Mouse (Mus musculus): ENCODE results near the gene Gm20388. TPM values are rescaled to one million over a fixed set of nuclear protein-coding genes. Genes with fewer than 3 reads are reported as not detected.

The Gm20388 gene
- total RNA-seq, 2 experiments from 2014 or later = 6.8 to 7.8 TPM

GRCm38 (mm10) chr8:121607661-121608060, 1697.0 kb downstream of the Gm20388 start:
- intact Hi-C loops (cut with DNase I) = loop anchor here (5.0 kb wide), 1 partner anchor 65 kb away; no protein-coding TSS in a partner anchor

GRCm38 (mm10) chr8:121609251-121609650, 1698.6 kb downstream of the Gm20388 start:
- intact Hi-C loops (cut with DNase I) = loop anchor here (5.0 kb wide), 1 partner anchor 63 kb away; no protein-coding TSS in a partner anchor
- DNase-seq = no peak

More at GRCm38 (mm10) chr8:121607661-121608060, 1697.0 kb downstream of the Gm20388 start:
- DNase-seq = no peak

- DNase-seq = no peak
- intact Hi-C loops (cut with DNase I) = loop anchor here (5.0 kb wide), 1 partner anchor 62 kb away; no protein-coding TSS in a partner anchor
These were observed 1699.3 kb downstream of the Gm20388 start for GRCm38 (mm10) chr8:121609916-121610315.

- no peak for DNase-seq
- intact Hi-C loops (cut with DNase I) = no loop called here
These were observed 1702.8 kb downstream of the Gm20388 start for GRCm38 (mm10) chr8:121613419-121613818.

- peak in 1 of 2 experiments; percentile 61 for DNase-seq
- intact Hi-C loops (cut with DNase I) = no loop called here
These were observed 1708.9 kb downstream of the Gm20388 start for GRCm38 (mm10) chr8:121619401-121619995.

GRCm38 (mm10) chr8:121620801-121621516, 1710.3 kb downstream of the Gm20388 start:
- intact Hi-C loops (cut with DNase I) = no loop called here
- DNase-seq = no peak

- intact Hi-C loops (cut with DNase I) = no loop called here
- no peak for DNase-seq
These were observed 1711.2 kb downstream of the Gm20388 start for GRCm38 (mm10) chr8:121621879-121622278.

GRCm38 (mm10) chr8:121623043-121623442, 1712.4 kb downstream of the Gm20388 start:
- intact Hi-C loops (cut with DNase I) = no loop called here
- no peak for DNase-seq

GRCm38 (mm10) chr8:121628681-121629080, 1718.0 kb downstream of the Gm20388 start:
- DNase-seq = no peak
- intact Hi-C loops (cut with DNase I) = no loop called here

- no peak for DNase-seq
- intact Hi-C loops (cut with DNase I) = no loop called here
These were observed 1721.0 kb downstream of the Gm20388 start for GRCm38 (mm10) chr8:121631645-121632071.

GRCm38 (mm10) chr8:121632401-121632800, 1721.8 kb downstream of the Gm20388 start:
- intact Hi-C loops (cut with DNase I) = no loop called here
- DNase-seq = no peak

GRCm38 (mm10) chr8:121635534-121635933, 1724.9 kb downstream of the Gm20388 start:
- intact Hi-C loops (cut with DNase I) = no loop called here
- no peak for DNase-seq

- intact Hi-C loops (cut with DNase I) = no loop called here
- no peak for DNase-seq
These were observed 1725.5 kb downstream of the Gm20388 start for GRCm38 (mm10) chr8:121636180-121636579.

GRCm38 (mm10) chr8:121642804-121643203, 1732.2 kb downstream of the Gm20388 start:
- no peak for DNase-seq
- intact Hi-C loops (cut with DNase I) = no loop called here

- intact Hi-C loops (cut with DNase I) = no loop called here
- no peak for DNase-seq
These were observed 1732.7 kb downstream of the Gm20388 start for GRCm38 (mm10) chr8:121643384-121643783.

GRCm38 (mm10) chr8:121647511-121648215, 1737.0 kb downstream of the Gm20388 start:
- intact Hi-C loops (cut with DNase I) = no loop called here
- no peak for DNase-seq

GRCm38 (mm10) chr8:121648451-121648850, 1737.8 kb downstream of the Gm20388 start:
- intact Hi-C loops (cut with DNase I) = no loop called here

GRCm38 (mm10) chr8:121649423-121649822, 1738.8 kb downstream of the Gm20388 start:
- intact Hi-C loops (cut with DNase I) = no loop called here
- DNase-seq = no peak

More at GRCm38 (mm10) chr8:121648451-121648850, 1737.8 kb downstream of the Gm20388 start:
- no peak for DNase-seq

- intact Hi-C loops (cut with DNase I) = no loop called here
- DNase-seq = no peak
These were observed 1739.3 kb downstream of the Gm20388 start for GRCm38 (mm10) chr8:121649904-121650303.

GRCm38 (mm10) chr8:121650389-121651307, 1740.0 kb downstream of the Gm20388 start:
- intact Hi-C loops (cut with DNase I) = no loop called here
- no peak for DNase-seq
